ENCODE assay signal across 13 mouse cellular contexts in the genomic region with DNA sequence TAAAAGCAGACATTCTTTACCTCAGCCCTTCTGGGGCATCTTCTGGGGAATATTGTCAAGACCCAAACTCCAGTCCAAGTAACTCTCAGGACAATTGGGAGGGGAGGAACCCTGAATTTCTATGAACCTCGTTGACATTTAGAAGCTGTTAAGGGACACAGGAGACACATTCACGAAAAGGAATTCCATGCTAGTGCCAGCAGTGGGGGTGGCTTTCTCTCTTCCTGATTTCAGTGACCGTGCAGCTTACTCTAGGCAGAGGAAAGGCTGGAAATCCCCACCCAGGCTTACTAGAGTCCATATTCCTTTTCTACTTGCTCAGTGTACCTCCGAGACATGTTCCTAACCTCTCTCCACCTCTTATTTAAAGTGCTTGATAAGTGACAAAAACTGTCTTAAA.
"Had no signal": no experiment of that assay in that cellular context is flagged by ENCODE, and none has a peak within 500 bp of the region (broad histone marks: within the 10 kb centered on the region; RNA-seq: fewer than 3 reads in every experiment).

No protein-coding gene starts in this region.

- H3K4me1 ChIP-seq: liver, embryonic 13.5 days; lung, embryonic 15.5 days had no signal

- DNase-seq: kidney, adult 2 months; kidney, postnatal 36 days; layer of hippocampus, postnatal 36 days; liver, embryonic 13.5 days; midbrain, embryonic 14.5 days; thymus, adult 2 months; thymus, postnatal 14 days; thymus, postnatal 4 days had no signal

- H3K27me3 ChIP-seq: liver, embryonic 13.5 days; lung, embryonic 15.5 days had no signal

- H3K27ac ChIP-seq: kidney, postnatal 0 days; left cerebral cortex, adult 2 months; liver, embryonic 13.5 days; lung, embryonic 15.5 days; stomach, postnatal 0 days had no signal

- H3K4me2 ChIP-seq: liver, embryonic 13.5 days; lung, embryonic 15.5 days; midbrain, embryonic 11.5 days had no signal

- H3K36me3 ChIP-seq: liver, embryonic 13.5 days; lung, embryonic 15.5 days had no signal

- H3K9ac ChIP-seq: liver, embryonic 13.5 days; lung, embryonic 15.5 days had no signal

- H3K4me3 ChIP-seq: left cerebral cortex, adult 2 months; liver, embryonic 13.5 days; lung, embryonic 15.5 days had no signal

- H3K9me3 ChIP-seq: liver, embryonic 13.5 days; lung, embryonic 15.5 days had no signal
